Mouse (Mus musculus): Measurements from ENCODE around the gene Zdhhc6. TPM values are rescaled to one million over a fixed set of nuclear protein-coding genes. Genes with fewer than 3 reads are reported as not detected.

Zdhhc6 gene
- total RNA-seq, 4 experiments from 2014 or later = 19.7 to 20.5 (median 20.2) TPM

- DNase-seq (ENCODE audit: low spot score) = no peak
Measured at GRCm38 (mm10) chr19:55258514-55258913, 57.3 kb downstream of the Zdhhc6 start.

DNA sequence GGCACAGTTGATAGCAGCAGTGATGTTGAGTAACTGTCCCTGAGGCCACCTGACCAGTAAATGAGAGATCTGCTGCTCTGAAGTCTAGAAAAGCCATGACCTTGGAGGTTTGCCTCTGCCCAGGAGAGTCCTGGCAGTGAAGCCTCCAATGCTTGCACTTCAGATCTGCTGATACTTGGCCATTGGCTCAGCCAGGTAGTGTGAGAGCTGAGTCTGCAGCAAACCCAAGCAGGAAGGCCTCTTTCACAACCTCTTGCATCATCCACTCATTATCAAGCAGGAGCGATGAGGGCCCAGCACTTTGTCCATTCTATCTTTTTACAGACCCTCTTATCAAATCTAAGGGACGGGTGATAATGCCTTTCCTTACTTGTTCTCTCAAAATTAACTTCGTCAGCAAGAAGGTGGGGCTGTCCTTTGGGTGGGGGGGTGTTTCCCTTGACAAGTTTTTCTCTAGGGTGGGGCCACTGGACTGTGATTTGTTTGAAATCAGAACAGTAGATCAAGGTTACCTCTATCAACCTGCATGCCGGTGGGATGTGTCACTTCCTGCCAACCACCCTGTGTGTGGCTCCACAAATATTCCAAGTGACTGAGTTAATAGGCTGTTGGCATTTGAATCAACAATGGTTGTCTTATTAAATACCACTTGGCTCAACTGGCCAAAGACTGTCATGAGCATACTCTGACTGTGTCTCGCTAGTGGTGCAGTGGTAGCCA is 58.0 kb downstream of the Zdhhc6 start:
- no peak for DNase-seq (ENCODE audit: low spot score)

- DNase-seq (ENCODE audit: low spot score) = no peak
Measured at GRCm38 (mm10) chr19:55256156-55256555, 59.7 kb downstream of the Zdhhc6 start.

GRCm38 (mm10) chr19:55254513-55255016 is 61.3 kb downstream of the Zdhhc6 start:
- no peak for DNase-seq (ENCODE audit: low spot score)

DNA sequence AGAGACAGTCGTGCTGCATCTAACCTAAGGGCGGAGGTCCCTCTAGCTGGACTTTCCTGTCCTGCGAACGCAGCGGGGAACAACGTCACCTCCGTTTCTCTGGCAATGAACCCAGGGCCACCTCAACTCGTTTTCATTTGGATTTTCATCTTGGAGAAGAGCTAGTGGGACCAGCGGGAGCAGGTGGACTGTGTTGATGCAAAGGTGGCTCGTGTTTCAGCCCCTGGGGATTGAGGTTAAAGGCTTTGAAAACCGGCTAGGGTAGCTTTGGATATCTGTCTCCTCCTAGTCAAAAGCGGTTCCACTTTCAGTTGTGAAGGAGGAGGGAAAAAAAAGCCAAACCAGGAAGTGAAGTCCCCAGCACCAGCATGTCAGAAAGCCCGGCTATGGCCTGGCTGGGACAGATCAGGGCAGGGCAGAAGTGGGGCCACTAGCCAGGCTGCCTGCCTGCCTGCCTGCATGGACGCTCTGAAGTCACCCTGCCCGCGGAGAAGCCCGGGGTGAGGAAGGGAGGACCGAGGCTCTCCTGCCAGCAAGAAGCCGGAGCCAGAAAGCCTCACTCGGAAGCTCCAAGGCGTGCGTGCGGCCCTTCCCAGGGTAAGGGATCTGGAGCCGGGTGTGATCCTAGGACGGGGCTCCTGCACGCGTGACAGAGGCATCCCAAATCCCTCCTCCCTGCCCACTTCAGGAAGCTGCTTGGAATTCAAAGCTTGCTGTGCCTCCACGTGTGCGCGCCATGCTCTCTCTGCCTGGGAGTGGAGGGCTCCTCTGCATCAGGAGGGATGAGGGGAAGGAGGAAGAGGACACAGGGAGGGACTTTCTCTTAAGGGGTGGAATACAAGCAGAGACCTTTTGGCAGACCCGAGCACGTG is 62.0 kb downstream of the Zdhhc6 start:
- peak; percentile 82 for DNase-seq (ENCODE audit: low spot score)

GRCm38 (mm10) chr19:55253239-55253569 is 62.6 kb downstream of the Zdhhc6 start:
- DNase-seq (ENCODE audit: low spot score) = no peak

GRCm38 (mm10) chr19:55251383-55252124 is 64.3 kb downstream of the Zdhhc6 start, which contains the start of gene Acsl5:
Gene Acsl5 (plus strand): TSS chr19:55251938.
- DNase-seq (ENCODE audit: low spot score) = no peak

DNA sequence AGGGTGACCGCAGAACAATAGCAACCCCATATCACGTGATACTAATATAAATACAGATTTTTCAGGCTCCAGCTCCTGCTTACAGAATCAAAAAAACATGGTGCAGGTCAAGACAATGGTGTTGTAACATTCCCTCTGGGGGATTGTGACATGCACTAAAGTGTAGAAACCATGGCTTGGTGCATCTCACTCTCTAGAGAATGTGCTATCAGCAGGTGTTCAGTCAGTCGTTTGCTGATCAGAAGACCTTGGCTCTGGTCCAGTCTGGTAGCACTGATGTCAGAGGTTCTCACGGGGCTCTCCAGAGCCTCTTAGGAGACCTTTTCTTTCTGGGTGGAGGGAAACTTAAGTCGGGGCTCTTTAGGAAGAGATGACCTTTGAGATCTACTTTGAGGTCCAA is 65.4 kb downstream of the Zdhhc6 start:
- DNase-seq (ENCODE audit: low spot score) = no peak

DNA sequence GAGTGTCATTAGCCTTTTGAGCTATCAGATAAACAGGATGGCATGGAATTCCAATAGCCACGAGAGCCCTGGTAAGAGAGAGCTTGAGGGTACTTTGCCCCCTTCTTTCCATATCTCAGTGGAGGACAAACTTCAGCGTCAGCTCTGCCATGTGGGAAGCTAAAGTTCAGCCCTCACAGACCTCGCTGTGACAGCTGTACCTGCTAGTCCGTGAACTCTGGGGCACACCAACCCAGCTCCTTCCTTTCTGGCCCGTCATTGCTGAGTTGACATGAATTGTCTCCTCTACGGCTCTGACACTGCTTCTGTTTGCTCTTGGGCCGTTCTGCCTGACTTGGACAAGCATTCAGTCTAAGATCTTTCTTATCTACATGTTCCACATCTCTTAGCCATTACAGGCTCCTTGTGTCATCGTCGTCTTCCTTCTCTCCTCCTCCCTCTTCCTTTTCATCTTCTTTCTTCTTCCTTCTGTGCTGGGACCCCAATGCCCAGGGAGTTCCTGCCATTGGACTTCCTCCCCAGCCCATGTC is 67.8 kb downstream of the Zdhhc6 start:
- DNase-seq (ENCODE audit: low spot score) = no peak

DNA sequence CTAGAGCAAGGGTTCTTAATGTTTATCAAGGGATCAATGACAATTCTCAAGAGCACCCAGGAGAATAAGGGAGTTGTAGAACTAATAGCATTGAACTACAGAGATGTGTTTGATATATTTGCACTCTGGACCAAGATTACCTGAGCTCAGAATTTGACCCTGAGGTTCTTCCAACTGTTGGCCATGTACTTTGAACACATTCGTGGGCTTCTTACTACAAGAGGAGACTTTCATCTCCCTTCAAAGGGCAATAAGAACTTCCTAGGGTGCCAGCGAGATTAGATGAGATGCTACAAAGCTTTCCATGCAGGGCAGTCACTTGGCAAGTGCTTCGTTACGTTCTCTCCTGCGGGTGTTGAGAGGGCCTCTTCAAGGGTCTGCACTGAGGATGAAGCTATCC is 68.3 kb downstream of the Zdhhc6 start:
- no peak for DNase-seq (ENCODE audit: low spot score)

DNA sequence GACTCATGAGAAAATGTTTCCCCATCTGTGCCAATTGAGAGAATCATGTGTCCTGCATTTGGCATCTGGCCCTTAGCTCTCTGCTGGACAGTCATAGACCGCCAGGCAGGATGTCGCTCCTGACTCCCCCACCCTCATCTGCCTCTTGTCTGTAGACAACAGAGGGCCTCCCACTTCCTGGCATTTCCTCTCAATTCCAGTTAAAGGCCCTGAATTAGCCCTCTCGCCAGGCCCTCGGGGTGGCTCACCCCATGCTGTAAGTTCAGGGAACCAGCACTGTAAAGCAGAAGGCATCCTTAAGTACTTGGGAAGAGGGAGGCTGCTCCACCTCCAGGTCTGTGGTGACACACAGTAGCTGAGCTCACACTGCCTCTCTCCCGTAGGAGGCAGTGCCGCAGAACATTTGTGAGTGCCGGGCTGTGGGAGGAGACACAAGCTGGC is 71.0 kb downstream of the Zdhhc6 start:
- peak; percentile 82 for DNase-seq (ENCODE audit: low spot score)

DNA sequence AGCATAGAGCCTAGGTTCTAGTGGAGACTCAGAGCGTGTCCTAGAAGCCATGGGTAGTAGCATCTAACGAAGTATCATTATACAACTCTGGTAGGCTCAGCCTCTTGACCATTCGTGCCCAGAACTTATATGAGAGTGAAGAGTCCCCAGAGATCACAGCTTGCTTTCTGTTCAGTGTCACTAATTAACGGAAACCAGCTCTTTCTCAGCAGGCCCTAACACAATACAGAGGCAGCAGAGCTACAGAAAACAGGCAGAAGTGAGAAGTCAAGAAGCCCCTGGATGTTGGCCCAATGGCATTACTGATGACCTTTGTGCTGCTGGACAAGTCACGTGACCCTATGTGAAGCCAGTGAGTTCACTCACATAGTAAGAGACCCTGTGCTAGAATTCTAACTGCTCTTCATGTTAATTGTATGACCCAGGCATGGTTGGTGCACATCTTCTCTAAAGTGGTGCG is 74.6 kb downstream of the Zdhhc6 start, which contains the start of gene Gucy2g:
Gene Gucy2g (minus strand): TSS at position 51 of the 460 bp plus-strand sequence.
- DNase-seq (ENCODE audit: low spot score) = no peak

DNA sequence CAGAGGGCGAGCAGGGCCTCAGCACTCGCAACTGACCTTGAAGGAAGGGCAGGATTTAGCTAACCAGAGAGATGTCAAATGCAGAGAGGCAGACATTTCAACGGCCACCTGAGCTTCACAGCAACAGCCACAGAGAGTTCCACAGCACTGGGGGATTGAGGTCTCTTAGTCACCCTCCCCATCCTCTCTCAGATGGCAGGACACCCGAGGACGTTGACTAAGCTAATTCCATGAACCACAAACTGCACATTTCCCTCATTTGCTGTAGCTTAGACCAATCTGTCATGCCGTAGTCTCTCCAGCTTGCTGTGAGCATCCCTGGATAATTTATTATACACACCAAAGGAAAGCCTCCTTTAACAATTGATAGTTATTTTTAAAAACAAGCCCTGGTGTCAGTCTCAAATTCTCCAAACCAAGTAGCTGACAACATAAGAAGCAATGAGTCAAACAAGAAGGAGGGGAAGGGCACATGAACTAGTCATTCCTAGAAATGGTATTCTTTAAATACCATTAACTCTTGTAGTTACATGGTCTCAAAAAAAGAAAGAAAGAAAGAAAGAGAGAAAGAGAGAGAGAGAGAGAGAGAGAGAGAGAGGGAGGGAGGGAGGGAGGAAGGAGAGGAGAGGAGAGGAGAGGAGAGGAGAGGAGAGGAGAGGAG is 75.9 kb downstream of the Zdhhc6 start:
- no peak for DNase-seq (ENCODE audit: low spot score)

DNA sequence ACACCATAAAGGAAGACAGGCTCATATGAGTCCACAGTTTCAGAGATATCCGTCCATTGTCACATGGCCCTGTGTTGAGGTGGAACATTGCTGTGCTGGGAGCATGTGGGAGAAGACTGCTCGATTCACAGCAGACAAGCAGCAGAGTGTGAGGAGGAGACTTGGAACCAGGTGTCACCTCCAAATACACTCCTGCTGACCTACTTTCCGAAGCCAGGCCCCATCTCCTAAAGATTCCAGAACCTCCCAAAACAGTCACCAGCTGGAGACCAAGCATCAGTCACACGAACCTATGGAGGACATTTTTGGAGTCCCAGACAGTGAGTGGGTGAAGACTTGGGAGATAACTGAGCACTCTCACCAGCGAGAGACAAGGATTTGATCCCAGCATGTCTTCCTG is 79.3 kb downstream of the Zdhhc6 start:
- DNase-seq (ENCODE audit: low spot score) = no peak

DNA sequence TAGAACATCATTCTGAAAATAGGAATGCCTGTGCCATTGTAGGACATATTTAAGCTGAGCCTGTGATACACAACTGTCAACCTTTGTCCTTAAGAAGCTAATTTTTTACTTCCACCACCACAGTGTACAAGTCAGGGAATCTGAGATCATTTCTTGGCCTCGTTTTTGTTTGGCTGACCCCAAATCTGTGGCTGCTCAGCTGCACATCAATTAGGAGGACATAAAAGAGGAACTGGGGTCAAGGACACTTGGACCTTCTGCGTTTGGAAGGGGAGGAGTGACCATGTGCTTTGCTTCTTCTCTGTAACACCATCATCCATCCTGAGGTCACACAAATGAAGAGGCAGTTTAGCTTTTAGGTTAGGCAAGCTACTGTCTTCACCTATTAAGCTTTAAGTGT is 79.8 kb downstream of the Zdhhc6 start:
- no peak for DNase-seq (ENCODE audit: low spot score)

DNA sequence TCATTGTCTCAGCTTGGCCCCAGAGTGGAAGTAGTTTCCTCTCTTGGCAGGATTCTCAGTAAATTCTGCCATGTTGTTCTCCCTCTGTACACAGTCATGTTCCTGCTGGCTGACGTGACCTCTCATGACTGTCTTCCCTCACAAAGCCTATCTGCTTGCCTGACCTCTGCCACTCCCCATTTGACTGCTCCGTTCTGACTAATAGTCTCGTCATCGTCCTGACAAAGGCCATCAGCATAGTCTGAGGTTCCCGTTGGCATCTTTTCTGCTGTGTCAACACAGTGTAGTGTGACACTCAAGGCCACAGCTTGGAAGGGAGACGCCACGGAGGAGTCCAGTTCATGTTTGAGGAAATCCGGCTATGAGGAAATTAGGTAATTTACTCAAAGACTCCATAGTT is 83.7 kb downstream of the Zdhhc6 start:
- peak; percentile 40 for DNase-seq (ENCODE audit: low spot score)

DNA sequence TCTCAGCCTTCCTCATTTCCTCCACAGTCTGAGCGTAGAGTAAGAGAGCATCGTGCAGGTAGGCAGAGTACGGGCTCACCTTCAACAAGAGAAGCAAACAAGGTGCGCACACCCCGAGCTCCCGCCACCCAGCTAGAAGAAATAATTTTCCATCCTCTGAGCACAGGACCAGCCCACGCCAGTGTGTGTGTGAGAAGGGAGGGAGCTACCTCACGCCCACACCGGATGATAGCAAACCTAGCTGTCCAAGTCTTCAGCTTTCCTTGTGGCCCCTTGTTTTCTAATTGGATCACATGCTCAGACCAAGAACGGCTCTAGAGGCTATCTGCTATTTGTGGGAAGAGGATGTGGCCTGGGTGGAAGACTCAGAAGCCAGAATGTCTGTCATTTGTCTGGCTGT is 84.8 kb downstream of the Zdhhc6 start:
- DNase-seq (ENCODE audit: low spot score) = no peak

- DNase-seq (ENCODE audit: low spot score) = no peak
Measured at GRCm38 (mm10) chr19:55227135-55227534, 88.7 kb downstream of the Zdhhc6 start.

- DNase-seq (ENCODE audit: low spot score) = no peak
Measured at GRCm38 (mm10) chr19:55226621-55227020, 89.2 kb downstream of the Zdhhc6 start.

DNA sequence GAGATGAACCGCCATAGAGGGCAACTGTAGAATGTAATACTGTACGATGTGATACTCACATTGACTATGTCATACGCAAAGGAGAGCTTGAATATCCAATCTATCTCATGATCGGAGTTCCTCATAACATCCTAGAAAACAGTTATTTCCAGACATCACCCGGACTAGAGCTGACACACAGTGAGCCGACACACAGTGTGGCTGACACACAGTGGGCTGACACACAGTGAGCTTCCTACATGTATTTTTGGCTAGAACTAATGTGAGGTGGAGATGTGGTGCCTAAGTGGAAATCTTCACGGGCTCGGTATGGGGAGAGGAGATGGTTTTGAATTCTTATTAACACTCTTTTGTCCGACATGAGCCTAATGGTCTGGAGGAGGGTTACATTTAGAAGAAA is 93.6 kb downstream of the Zdhhc6 start:
- DNase-seq (ENCODE audit: low spot score) = no peak

Measured in heart, adult 8-10 months (tissue).